Mouse (Mus musculus) embryonic facial prominence, embryonic 10.5 days (tissue): Measurements from ENCODE around the gene Kynu. TPM values are rescaled to one million over a fixed set of nuclear protein-coding genes. Genes with fewer than 3 reads are reported as not detected.

Experiments
- polyA plus RNA-seq: library from polyadenylated mRNA; unstranded; fragments of >200 nt; fragmentation: Nextera tagmentation; extraction: Ambion mirVana; gene quantifications from 2 replicates; pipeline ENCODE4 v1.2.1, GENCODE M21; 2016

The Kynu gene
- polyA plus RNA-seq, 1 experiment from 2014 or later = 1.5 TPM

Other genes starting within 250 kb of the Kynu start
- gene Arhgap15, start 193.5 kb downstream of the Kynu start, polyA plus RNA-seq = 0.31 and 0.50 TPM in 2 replicates